Mouse (Mus musculus) frontal cortex, postnatal 14 days (tissue): Measurements from ENCODE around the gene Klk9.

Experiments
- DNase-seq, 2 experiments: peaks; one replicate each; pipeline ENCODE4 v3.0.0; 2022; ENCODE audit warnings: low spot score in 2 of 2

Klk9 gene

GRCm38 (mm10) chr7:43796355-43796754 is 4.7 kb downstream of the Klk9 start:
- no peak for DNase-seq

GRCm38 (mm10) chr7:43797333-43797769 is 5.7 kb downstream of the Klk9 start, which contains the start of gene Klk8:
TSS of gene Klk8 (plus strand) at chr7:43797577.
- DNase-seq = no peak

- DNase-seq = no peak
These were observed 6.3 kb downstream of the Klk9 start for GRCm38 (mm10) chr7:43797844-43798462.

GRCm38 (mm10) chr7:43799876-43800275 is 8.2 kb downstream of the Klk9 start:
- DNase-seq = no peak

GRCm38 (mm10) chr7:43810994-43811393 is 19.3 kb downstream of the Klk9 start, which contains the start of gene Klk7:
TSS of gene Klk7 (plus strand) at chr7:43811294.
- DNase-seq = no peak

- DNase-seq = no peak
These were observed 23.5 kb downstream of the Klk9 start for GRCm38 (mm10) chr7:43815211-43815610.

GRCm38 (mm10) chr7:43816746-43817145 is 25.1 kb downstream of the Klk9 start:
- no peak for DNase-seq

- DNase-seq = no peak
These were observed 29.9 kb downstream of the Klk9 start for GRCm38 (mm10) chr7:43821581-43821980.

GRCm38 (mm10) chr7:43824199-43824598 is 32.5 kb downstream of the Klk9 start, which contains the start of gene Klk6:
TSS of gene Klk6 (plus strand) at chr7:43824499.
- DNase-seq = no peak

- DNase-seq = no peak
These were observed 34.4 kb downstream of the Klk9 start for GRCm38 (mm10) chr7:43826056-43826455.

GRCm38 (mm10) chr7:43827706-43828105 is 36.0 kb downstream of the Klk9 start:
- no peak for DNase-seq

GRCm38 (mm10) chr7:43829006-43829405 is 37.3 kb downstream of the Klk9 start:
- DNase-seq = no peak

GRCm38 (mm10) chr7:43841701-43842100 is 50.0 kb downstream of the Klk9 start, which contains the start of gene Klk5:
TSS of gene Klk5 (plus strand) at chr7:43841971.
- no peak for DNase-seq

- no peak for DNase-seq
These were observed 52.1 kb downstream of the Klk9 start for GRCm38 (mm10) chr7:43843801-43844200.
